9 mouse cellular contexts compared by ENCODE assay signal in the genomic region with DNA sequence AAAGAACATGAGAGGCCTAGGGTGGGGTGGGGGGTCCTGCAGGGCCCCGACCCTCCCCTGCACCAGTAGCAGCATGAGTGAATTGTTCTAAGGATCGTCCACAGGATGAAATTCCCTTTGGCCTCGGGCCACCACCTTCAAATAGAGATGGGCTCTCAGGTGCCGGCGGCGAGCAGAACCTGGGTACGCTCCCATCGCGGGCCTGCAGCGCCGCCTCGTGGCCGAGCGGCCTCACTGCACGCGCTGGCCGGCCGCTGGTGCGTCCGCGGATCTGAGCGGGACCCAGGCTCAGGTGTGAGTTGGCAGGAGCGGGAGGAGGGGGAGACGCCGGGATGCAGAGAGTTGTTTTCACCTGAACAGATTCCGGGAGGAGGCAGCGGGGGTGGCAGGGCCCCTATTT. TPM values are rescaled to one million over a fixed set of nuclear protein-coding genes. Genes with fewer than 3 reads are reported as not detected.
DNase-seq lines count a peak whose midpoint lies in the region; ATAC-seq and TF ChIP-seq lines count a peak whose summit lies in the region.
"Had no signal": no experiment of that assay in that cellular context is flagged by ENCODE, and none has a peak within 500 bp of the region (broad histone marks: within the 10 kb centered on the region; RNA-seq: fewer than 3 reads in every experiment).

No protein-coding gene starts in this region.

- H3K27ac ChIP-seq in heart, embryonic 10.5 days: no peak overlapping the region
- no peak overlapping the region; the same call in 1 of the 2 replicates for H3K27ac ChIP-seq in bone marrow, adult 2 months (ENCODE audit: control insufficient read depth, insufficient read depth, low read depth, low read length, poor library complexity)
- no peak overlapping the region for H3K27ac ChIP-seq in embryonic fibroblast, embryonic 13.5 days (ENCODE audit: insufficient read depth, low read length)
- H3K27ac ChIP-seq in hindbrain, postnatal 0 days: no peak overlapping the region
- H3K27ac ChIP-seq in limb, embryonic 12.5 days: no peak overlapping the region
- H3K27ac ChIP-seq in midbrain, embryonic 16.5 days (ENCODE audit: low read length): no peak overlapping the region
- H3K27ac ChIP-seq in stomach, embryonic 14.5 days (ENCODE audit: low read length): no peak overlapping the region
- H3K27ac ChIP-seq: liver, embryonic 15.5 days had no signal

- H3K27me3 ChIP-seq in heart, embryonic 10.5 days (ENCODE audit: insufficient read depth, poor library complexity, severe bottlenecking): peaks cover 78% of the 10 kb centered on the region
- H3K27me3 ChIP-seq in hindbrain, postnatal 0 days (ENCODE audit: insufficient read depth, low read length): peaks cover 16% of the 10 kb centered on the region
- peaks cover 74% of the 10 kb centered on the region for H3K27me3 ChIP-seq in limb, embryonic 12.5 days
- peaks cover 9% of the 10 kb centered on the region for H3K27me3 ChIP-seq in midbrain, embryonic 16.5 days (ENCODE audit: control insufficient read depth, insufficient read depth, low read depth, low read length)
- peaks cover 9% of the 10 kb centered on the region for H3K27me3 ChIP-seq in stomach, embryonic 14.5 days (ENCODE audit: control insufficient read depth, insufficient read depth, low read length)

- peaks cover 8% of the 10 kb centered on the region for H3K4me1 ChIP-seq in heart, embryonic 10.5 days
- no peaks in the 10 kb centered on the region for H3K4me1 ChIP-seq in bone marrow, adult 2 months (ENCODE audit: control insufficient read depth, insufficient read depth, low read length)
- no peaks in the 10 kb centered on the region for H3K4me1 ChIP-seq in embryonic fibroblast, embryonic 13.5 days (ENCODE audit: control insufficient read depth, insufficient read depth, low read length)
- no peaks in the 10 kb centered on the region; the same call in 1 of the 2 replicates for H3K4me1 ChIP-seq in hindbrain, postnatal 0 days (ENCODE audit: insufficient read depth, low read length)
- peaks cover 6% of the 10 kb centered on the region; the same call in 1 of the 2 replicates for H3K4me1 ChIP-seq in limb, embryonic 12.5 days (replicated peaks)
- H3K4me1 ChIP-seq in midbrain, embryonic 16.5 days (ENCODE audit: control insufficient read depth, insufficient read depth, low read length): peaks cover 15% of the 10 kb centered on the region
- no peaks in the 10 kb centered on the region for H3K4me1 ChIP-seq in stomach, embryonic 14.5 days (ENCODE audit: control insufficient read depth, insufficient read depth, low read length)
- H3K4me1 ChIP-seq: liver, embryonic 15.5 days had no signal

- intact Hi-C loops in heart, postnatal 25 days (cut with DNase I): loop anchor here (1.0 to 10.0 kb wide), 4 partner anchors 263 to 486 kb away; no protein-coding TSS in a partner anchor

- TF ChIP-seq CTCF in bone marrow, adult 2 months (IDR thresholded peaks at IDR 0.05; ENCODE audit: control insufficient read depth, insufficient read depth, low read length): peak; percentile 80
- TF ChIP-seq CTCF in embryonic fibroblast, embryonic 13.5 days (IDR thresholded peaks at IDR 0.05; ENCODE audit: borderline replicate concordance, insufficient read depth, low read length): peak; percentile 81
- TF ChIP-seq CTCF in hindbrain, postnatal 0 days (IDR thresholded peaks at IDR 0.05; ENCODE audit: low read depth): peak; percentile 79

- no peak overlapping the region for H3K9ac ChIP-seq in hindbrain, postnatal 0 days (replicated peaks; ENCODE audit: low read length)
- H3K9ac ChIP-seq in limb, embryonic 12.5 days (replicated peaks): no peak overlapping the region
- no peak overlapping the region for H3K9ac ChIP-seq in midbrain, embryonic 16.5 days (ENCODE audit: low read depth, low read length)
- no peak overlapping the region for H3K9ac ChIP-seq in stomach, embryonic 14.5 days (replicated peaks; ENCODE audit: low read depth, low read length)
- H3K9ac ChIP-seq: liver, embryonic 15.5 days had no signal

- WGBS in heart, embryonic 10.5 days: under 1% methylated on average over 27 of the region's 27 CpGs
- 2% methylated on average over 27 of the region's 27 CpGs for WGBS in bone marrow, adult 2 months
- WGBS in hindbrain, postnatal 0 days: under 1% methylated on average over 27 of the region's 27 CpGs
- under 1% methylated on average over 27 of the region's 27 CpGs for WGBS in limb, embryonic 12.5 days
- 2% methylated on average over 27 of the region's 27 CpGs for WGBS in midbrain, embryonic 16.5 days
- WGBS in stomach, embryonic 14.5 days: 1% methylated on average over 27 of the region's 27 CpGs

- H3K4me2 ChIP-seq in hindbrain, postnatal 0 days (ENCODE audit: low read depth, low read length): peak overlapping the region; percentile 46
- peak overlapping the region; percentile 32; the same call in 1 of the 2 replicates for H3K4me2 ChIP-seq in limb, embryonic 12.5 days
- peak overlapping the region; percentile 59 for H3K4me2 ChIP-seq in midbrain, embryonic 16.5 days (ENCODE audit: low read length)
- no peak overlapping the region; the same call in 1 of the 2 replicates for H3K4me2 ChIP-seq in stomach, embryonic 14.5 days (replicated peaks; ENCODE audit: low read depth, low read length)
- H3K4me2 ChIP-seq: liver, embryonic 15.5 days had no signal

- TF ChIP-seq POLR2A in bone marrow, adult 2 months (IDR thresholded peaks at IDR 0.05; ENCODE audit: borderline replicate concordance, control insufficient read depth, low read depth, low read length): no peak
- no peak for TF ChIP-seq POLR2A in embryonic fibroblast, embryonic 13.5 days (IDR thresholded peaks at IDR 0.05; ENCODE audit: low read depth, low read length)

- 0 out of 2 replicates have a peak, but pooled peaks cover 2% of the 10 kb centered on the region for H3K9me3 ChIP-seq in heart, embryonic 10.5 days
- no peaks in the 10 kb centered on the region for H3K9me3 ChIP-seq in hindbrain, postnatal 0 days (ENCODE audit: low read length)
- no peaks in the 10 kb centered on the region for H3K9me3 ChIP-seq in limb, embryonic 12.5 days
- H3K9me3 ChIP-seq in midbrain, embryonic 16.5 days (replicated peaks; ENCODE audit: control insufficient read depth, low read length, poor library complexity, severe bottlenecking): no peaks in the 10 kb centered on the region
- no peaks in the 10 kb centered on the region for H3K9me3 ChIP-seq in stomach, embryonic 14.5 days (ENCODE audit: control insufficient read depth, low read depth, low read length)
- H3K9me3 ChIP-seq: liver, embryonic 15.5 days had no signal

- no peaks in the 10 kb centered on the region for H3K36me3 ChIP-seq in heart, embryonic 10.5 days
- H3K36me3 ChIP-seq in hindbrain, postnatal 0 days (ENCODE audit: insufficient read depth, low read length): no peaks in the 10 kb centered on the region
- H3K36me3 ChIP-seq in limb, embryonic 12.5 days: no peaks in the 10 kb centered on the region
- H3K36me3 ChIP-seq in midbrain, embryonic 16.5 days (ENCODE audit: control insufficient read depth, insufficient read depth, low read length): no peaks in the 10 kb centered on the region
- no peaks in the 10 kb centered on the region for H3K36me3 ChIP-seq in stomach, embryonic 14.5 days (ENCODE audit: control insufficient read depth, insufficient read depth, low read length)
- H3K36me3 ChIP-seq: liver, embryonic 15.5 days had no signal

- 0 out of 2 replicates have a peak overlapping the region, but pooled peaks have one; percentile 9 for H3K4me3 ChIP-seq in heart, embryonic 10.5 days
- no peak overlapping the region for H3K4me3 ChIP-seq in bone marrow, adult 2 months (replicated peaks; ENCODE audit: control insufficient read depth, low read depth, low read length)
- no peak overlapping the region for H3K4me3 ChIP-seq in embryonic fibroblast, embryonic 13.5 days (ENCODE audit: insufficient read depth, low read length)
- 0 out of 2 replicates have a peak overlapping the region, but pooled peaks have one; percentile 10 for H3K4me3 ChIP-seq in hindbrain, postnatal 0 days (ENCODE audit: low read length)
- H3K4me3 ChIP-seq in limb, embryonic 12.5 days (replicated peaks): no peak overlapping the region
- H3K4me3 ChIP-seq in midbrain, embryonic 16.5 days (ENCODE audit: low read depth, low read length): no peak overlapping the region
- no peak overlapping the region for H3K4me3 ChIP-seq in stomach, embryonic 14.5 days (ENCODE audit: low read depth, low read length)
- H3K4me3 ChIP-seq: liver, embryonic 15.5 days had no signal

- DNase-seq in heart, embryonic 10.5 days (ENCODE audit: low spot score): no peak
- no peak for DNase-seq in heart, postnatal 25 days (ENCODE audit: low spot score)
- peak; percentile 79 for DNase-seq in hindbrain, postnatal 0 days (ENCODE audit: low spot score)

- ATAC-seq in hindbrain, postnatal 0 days: peak; percentile 57
- no peak for ATAC-seq in limb, embryonic 12.5 days (ENCODE audit: insufficient number of reproducible peaks, insufficient read depth, low FRiP score, low TSS enrichment, low read depth)
- peak; percentile 18; the same call in 1 of the 2 replicates for ATAC-seq in midbrain, embryonic 16.5 days
- ATAC-seq in stomach, embryonic 14.5 days (ENCODE audit: insufficient number of reproducible peaks, insufficient read depth, low FRiP score, low read depth): 0 out of 2 replicates have a peak, but pooled peaks have one; percentile 20

RNA-seq across cellular contexts. Expression of gene Grm4, which starts 0.6 kb away (rescaled TPM):
- polyA plus RNA-seq in heart, embryonic 10.5 days (2016; fragmentation: Nextera tagmentation; extraction: Ambion mirVana): 0.02 and 0.34 TPM in 2 replicates
- under 1 TPM; 0.11 to 0.44 TPM for total RNA-seq in heart, postnatal 25 days (2021)
- polyA plus RNA-seq in bone marrow, adult 2 months (2011; ENCODE audit: insufficient read depth, insufficient read length, low replicate concordance, missing spikeins): not detected in 2 replicates
- not detected in 2 replicates for polyA plus RNA-seq in embryonic fibroblast, embryonic 13.5 days (2011; ENCODE audit: insufficient read length, low read depth, missing spikeins)
- 34.3 and 38.8 TPM in 2 replicates for total RNA-seq in hindbrain, postnatal 0 days (2014; rRNA removed)
- 8.7 and 10.1 TPM in 2 replicates for polyA plus RNA-seq in hindbrain, postnatal 0 days (2015; fragmentation: Nextera tagmentation; extraction: Ambion mirVana)
- polyA plus RNA-seq in limb, embryonic 12.5 days (2016; fragmentation: Nextera tagmentation; extraction: Ambion mirVana): 0.58 and 0.59 TPM in 2 replicates
- 7.5 and 11.0 TPM in 2 replicates for polyA plus RNA-seq in midbrain, embryonic 16.5 days (2015; fragmentation: Nextera tagmentation; extraction: Ambion mirVana)
- 0.17 and 0.27 TPM in 2 replicates for polyA plus RNA-seq in stomach, embryonic 14.5 days (2014; fragmentation: Nextera tagmentation; extraction: Ambion mirVana)

RNA-seq across cellular contexts. Expression of gene Hmga1, which starts 35.7 kb away (rescaled TPM):
- polyA plus RNA-seq in heart, embryonic 10.5 days (2016; fragmentation: Nextera tagmentation; extraction: Ambion mirVana): 438 and 609 TPM in 2 replicates
- total RNA-seq in heart, postnatal 25 days (2021): 10 to 100 TPM; 35.2 to 42.0 TPM
- 38.0 and 99.4 TPM in 2 replicates for polyA plus RNA-seq in bone marrow, adult 2 months (2011; ENCODE audit: insufficient read depth, insufficient read length, low replicate concordance, missing spikeins)
- polyA plus RNA-seq in embryonic fibroblast, embryonic 13.5 days (2011; ENCODE audit: insufficient read length, low read depth, missing spikeins): 207 and 393 TPM in 2 replicates
- 142 and 170 TPM in 2 replicates for total RNA-seq in hindbrain, postnatal 0 days (2014; rRNA removed)
- 130 and 145 TPM in 2 replicates for polyA plus RNA-seq in hindbrain, postnatal 0 days (2015; fragmentation: Nextera tagmentation; extraction: Ambion mirVana)
- polyA plus RNA-seq in limb, embryonic 12.5 days (2016; fragmentation: Nextera tagmentation; extraction: Ambion mirVana): 324 and 334 TPM in 2 replicates
- polyA plus RNA-seq in midbrain, embryonic 16.5 days (2015; fragmentation: Nextera tagmentation; extraction: Ambion mirVana): 124 and 134 TPM in 2 replicates
- 231 and 239 TPM in 2 replicates for polyA plus RNA-seq in stomach, embryonic 14.5 days (2014; fragmentation: Nextera tagmentation; extraction: Ambion mirVana)

RNA-seq across cellular contexts. Expression of gene AI413582, which starts 45.0 kb away (rescaled TPM):
- 19.7 and 21.0 TPM in 2 replicates for polyA plus RNA-seq in heart, embryonic 10.5 days (2016; fragmentation: Nextera tagmentation; extraction: Ambion mirVana)
- total RNA-seq in heart, postnatal 25 days (2021): 1 to 10 TPM; 7.3 to 7.7 TPM
- 17.7 and 22.0 TPM in 2 replicates for polyA plus RNA-seq in bone marrow, adult 2 months (2011; ENCODE audit: insufficient read depth, insufficient read length, low replicate concordance, missing spikeins)
- polyA plus RNA-seq in embryonic fibroblast, embryonic 13.5 days (2011; ENCODE audit: insufficient read length, low read depth, missing spikeins): 15.6 and 30.9 TPM in 2 replicates
- 50.2 and 59.6 TPM in 2 replicates for total RNA-seq in hindbrain, postnatal 0 days (2014; rRNA removed)
- 92.7 and 95.3 TPM in 2 replicates for polyA plus RNA-seq in hindbrain, postnatal 0 days (2015; fragmentation: Nextera tagmentation; extraction: Ambion mirVana)
- 14.9 and 16.6 TPM in 2 replicates for polyA plus RNA-seq in limb, embryonic 12.5 days (2016; fragmentation: Nextera tagmentation; extraction: Ambion mirVana)
- polyA plus RNA-seq in midbrain, embryonic 16.5 days (2015; fragmentation: Nextera tagmentation; extraction: Ambion mirVana): 55.4 and 65.8 TPM in 2 replicates
- 22.6 and 24.3 TPM in 2 replicates for polyA plus RNA-seq in stomach, embryonic 14.5 days (2014; fragmentation: Nextera tagmentation; extraction: Ambion mirVana)

Comparison
In these comparisons a context has a peak if more than half of its experiments do, and no peak if none do; other contexts are left out.
1. H3K4me3 ChIP-seq: peak in heart, embryonic 10.5 days (single experiment) and hindbrain, postnatal 0 days (single experiment); none in bone marrow, adult 2 months (single experiment), embryonic fibroblast, embryonic 13.5 days (single experiment), limb, embryonic 12.5 days (single experiment), midbrain, embryonic 16.5 days (single experiment) and stomach, embryonic 14.5 days (single experiment).
2. Peak in every context shown above with its lines, with median percentiles within 50 percentile points of each other: CTCF ChIP-seq.